Mouse (Mus musculus) bone marrow, adult 2 months (tissue): Measurements from ENCODE around the gene Slc9a7.

Source experiments
- CTCF ChIP-seq: fragments of 200-500 bp; IDR thresholded peaks from 2 replicates; pipeline ENCODE4 v1.5.1; 2011; ENCODE audit warnings: low read length, control low read depth; ENCODE audit not compliant: control insufficient read depth, insufficient read depth
- POLR2A ChIP-seq: fragments of 200-500 bp; IDR thresholded peaks from 2 replicates; pipeline ENCODE4 v1.6.1; 2011; ENCODE audit warnings: low read depth, mild to moderate bottlenecking, control low read depth, low read length, borderline replicate concordance; ENCODE audit not compliant: control insufficient read depth

DNA sequence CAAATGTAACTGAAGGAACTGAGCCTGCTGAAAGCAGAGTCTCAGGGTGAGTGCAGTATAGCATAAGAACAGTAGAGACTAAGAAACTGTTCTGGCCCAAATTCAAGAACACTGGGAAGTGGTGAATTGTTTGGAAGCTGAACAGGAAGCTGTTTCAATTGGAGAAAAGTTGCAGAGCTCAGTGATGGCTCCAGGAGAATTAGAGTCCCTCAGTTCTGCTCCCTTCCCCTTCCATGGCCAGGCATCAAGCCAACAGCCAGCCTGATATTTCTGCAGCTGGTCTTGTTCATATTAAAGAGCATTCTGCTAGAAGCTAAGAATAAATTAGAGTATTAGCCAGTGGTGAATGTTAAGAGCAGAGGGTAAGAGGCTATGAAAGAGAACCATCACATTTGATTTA is 225.0 kb downstream of the Slc9a7 start:
- TF ChIP-seq CTCF (no peak), POLR2A (no peak)
